Mouse (Mus musculus) cerebellum, adult 11-12 months (tissue): ENCODE results near the gene Gm20696.

Source experiments
- DNase-seq: peaks from one replicate; pipeline ENCODE4 v3.0.0; 2022

Gene Gm20696

GRCm38 (mm10) chr6:99314746-99315145 lies 351.9 kb downstream of the Gm20696 start:
- no peak for DNase-seq

DNA sequence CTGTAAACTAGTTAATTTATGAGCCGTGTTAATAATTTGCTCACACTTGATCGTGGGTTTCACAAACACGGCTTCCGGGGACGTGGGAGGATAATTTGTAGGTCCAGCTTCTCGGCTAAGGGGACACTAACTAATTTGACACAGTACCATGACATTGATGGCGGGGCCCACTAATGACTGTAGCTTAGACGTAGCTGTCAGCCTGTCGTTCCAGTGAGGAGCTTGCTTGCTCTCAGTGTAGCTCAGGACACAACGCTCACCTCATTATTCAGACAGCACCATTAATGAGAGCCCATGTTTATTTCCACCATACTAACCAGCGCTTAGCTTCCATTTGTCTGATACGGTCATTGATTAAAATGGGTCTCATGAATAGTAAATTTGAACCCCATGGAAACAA lies 356.1 kb downstream of the Gm20696 start:
- DNase-seq = no peak

- no peak for DNase-seq
Measured at GRCm38 (mm10) chr6:99310171-99310500, 356.5 kb downstream of the Gm20696 start.

- no peak for DNase-seq
Measured at GRCm38 (mm10) chr6:99309466-99310170, 357.0 kb downstream of the Gm20696 start.

DNA sequence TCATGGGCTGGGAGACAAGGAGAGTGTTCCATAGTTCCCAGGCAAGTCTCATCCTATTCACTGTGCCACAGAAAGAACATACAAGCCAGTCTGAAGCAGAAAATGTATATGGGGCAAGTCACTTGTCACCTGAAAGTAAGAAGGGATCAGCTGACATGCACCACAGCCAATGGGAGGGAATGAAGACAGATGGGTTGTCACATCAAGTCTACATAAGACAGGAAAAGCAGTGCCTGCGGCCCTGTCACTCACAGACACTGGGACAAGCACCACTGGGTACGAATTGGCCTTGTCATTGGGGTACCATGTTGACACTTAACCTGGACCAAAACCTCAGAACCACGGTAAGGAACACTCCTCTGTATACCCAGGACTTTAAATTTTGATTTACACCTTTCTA lies 360.8 kb downstream of the Gm20696 start:
- DNase-seq = no peak

- DNase-seq = no peak
Measured at GRCm38 (mm10) chr6:99305236-99305635, 361.4 kb downstream of the Gm20696 start.

- no peak for DNase-seq
Measured at GRCm38 (mm10) chr6:99302662-99303435, 363.7 kb downstream of the Gm20696 start.

- no peak for DNase-seq
Measured at GRCm38 (mm10) chr6:99301923-99302322, 364.7 kb downstream of the Gm20696 start.

DNA sequence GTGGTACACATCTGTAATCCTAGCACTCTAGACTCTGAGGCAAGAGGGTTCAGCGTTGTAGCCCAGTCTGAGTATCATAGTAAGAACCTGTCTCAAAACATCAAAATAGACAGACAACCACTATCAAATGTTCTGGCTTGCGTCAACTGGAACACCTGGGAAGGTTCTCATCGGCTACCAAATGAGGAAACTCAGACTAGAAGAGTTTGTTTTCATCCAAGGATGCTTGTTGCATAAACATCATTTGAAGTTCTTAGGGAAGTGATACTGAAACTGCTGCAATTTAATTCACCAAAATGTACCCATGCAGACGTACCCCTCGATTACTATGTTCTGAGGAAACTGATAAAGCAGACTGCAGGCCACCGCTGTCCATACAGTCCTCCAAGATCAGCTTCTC lies 366.4 kb downstream of the Gm20696 start:
- no peak for DNase-seq

- DNase-seq = no peak
Measured at GRCm38 (mm10) chr6:99299196-99299595, 367.4 kb downstream of the Gm20696 start.

- DNase-seq = no peak
Measured at GRCm38 (mm10) chr6:99297535-99297934, 369.1 kb downstream of the Gm20696 start.

DNA sequence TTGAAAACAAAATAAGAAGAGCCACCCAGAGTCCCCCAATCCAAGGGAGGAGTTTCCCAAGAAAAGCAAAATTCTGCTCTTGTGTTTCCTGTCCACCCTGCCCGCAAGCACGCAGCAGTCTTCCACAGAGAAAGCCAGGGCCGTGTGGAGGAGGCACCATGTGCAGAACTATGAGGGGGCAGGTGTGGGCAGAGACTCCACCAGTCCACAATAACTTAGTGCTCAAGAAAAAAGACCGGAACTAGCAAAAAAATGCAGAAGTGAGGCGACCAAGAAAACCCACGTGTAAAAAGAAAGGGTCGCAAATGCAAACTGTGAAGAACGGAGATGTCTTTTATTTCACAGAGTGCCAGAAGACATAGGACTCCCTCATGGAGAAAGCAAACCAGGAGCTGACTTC lies 371.1 kb downstream of the Gm20696 start:
- DNase-seq = no peak

GRCm38 (mm10) chr6:99289220-99289619 lies 377.4 kb downstream of the Gm20696 start:
- peak; percentile 25 for DNase-seq

DNA sequence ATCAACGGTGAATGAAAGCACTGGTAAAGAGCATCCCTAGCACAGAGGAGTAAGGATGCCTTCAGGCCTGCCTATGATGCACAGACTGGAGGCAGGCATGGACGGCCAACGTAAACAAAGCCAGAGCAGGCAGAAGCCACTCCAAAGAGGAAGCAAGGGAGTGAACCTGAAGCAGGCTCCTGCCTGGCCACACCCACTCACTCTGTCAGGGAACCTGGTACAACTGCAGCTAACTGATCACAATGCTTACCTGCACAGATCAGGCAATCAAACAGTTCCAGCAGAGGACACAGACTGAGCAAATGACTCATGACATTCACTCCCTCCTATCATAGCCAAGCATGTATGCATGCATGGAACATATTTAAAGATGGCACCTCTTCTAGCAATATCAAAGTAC lies 381.6 kb downstream of the Gm20696 start:
- DNase-seq = no peak

DNA sequence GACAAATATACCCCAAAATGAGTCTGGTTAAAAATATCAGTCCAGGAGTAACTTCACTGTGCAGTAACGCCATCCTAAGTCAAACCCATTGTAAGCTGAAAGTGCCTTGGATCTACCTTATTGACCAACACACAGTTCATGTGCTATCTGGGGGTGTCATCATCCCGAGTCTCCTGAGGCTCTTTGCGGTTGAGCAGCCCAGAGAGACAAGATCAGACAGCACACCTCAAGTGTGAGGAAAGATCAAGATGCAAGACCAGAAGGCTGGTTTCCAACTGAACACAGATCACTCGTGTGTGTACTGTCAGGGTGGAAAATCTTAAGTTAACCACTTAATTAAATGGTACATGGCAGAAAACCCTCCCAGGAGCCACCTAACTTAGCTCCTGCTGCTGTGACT lies 382.6 kb downstream of the Gm20696 start:
- no peak for DNase-seq

DNA sequence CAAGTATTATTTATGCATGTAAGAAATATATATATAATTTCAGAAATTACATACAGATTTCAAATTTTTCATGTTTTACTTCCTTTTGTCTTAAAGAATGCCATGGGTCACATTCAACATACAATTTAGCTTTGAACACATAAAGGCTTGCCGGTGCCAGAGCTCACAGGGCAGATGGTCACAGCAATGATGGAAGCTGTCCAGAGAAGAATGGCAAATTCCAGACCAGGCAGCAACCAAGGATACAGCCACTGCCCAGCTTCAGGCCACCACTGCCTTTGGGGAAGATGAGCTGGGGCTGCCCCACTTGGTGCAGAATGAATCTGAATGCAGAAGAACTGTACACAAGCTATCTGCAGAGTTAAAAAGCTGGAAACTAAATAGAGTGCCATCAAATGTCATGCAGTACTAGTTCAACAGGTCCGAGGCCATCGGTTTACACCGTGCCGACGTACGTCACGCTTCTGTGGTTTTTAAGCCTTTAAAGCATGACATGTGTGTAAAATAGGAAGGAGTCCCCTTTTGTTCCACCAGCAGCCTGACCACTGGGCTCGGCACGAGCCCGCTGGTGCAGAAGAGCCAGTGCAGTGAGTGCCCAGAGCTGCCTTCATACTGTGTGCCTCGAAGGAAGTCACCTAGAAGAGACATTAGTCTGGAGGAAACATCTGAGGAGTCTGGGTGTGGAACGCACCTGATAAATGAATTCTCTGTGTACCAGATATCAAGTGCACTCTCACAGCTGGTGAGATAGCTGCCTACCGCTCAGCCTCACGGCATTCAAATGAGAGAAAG lies 383.5 kb downstream of the Gm20696 start:
- no peak for DNase-seq

DNA sequence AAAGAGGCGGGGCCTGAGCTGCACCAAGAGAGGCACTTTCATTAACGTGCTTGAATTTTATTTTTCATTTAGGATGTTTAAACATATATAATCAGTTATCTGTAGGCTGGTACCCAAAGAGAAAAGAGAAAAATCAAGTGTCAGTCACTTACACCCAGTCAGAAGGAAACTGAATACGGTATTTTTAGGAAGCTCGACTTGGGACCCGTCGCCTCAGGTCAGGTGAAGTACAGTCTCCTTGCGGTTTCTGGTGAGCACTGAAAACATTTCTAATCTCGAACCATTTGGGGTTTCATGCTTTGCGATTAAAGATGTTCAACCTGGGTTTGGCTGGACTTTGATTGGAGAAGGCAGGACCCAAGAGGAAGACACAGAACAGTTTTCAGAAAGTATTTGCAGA lies 385.2 kb downstream of the Gm20696 start:
- no peak for DNase-seq

DNA sequence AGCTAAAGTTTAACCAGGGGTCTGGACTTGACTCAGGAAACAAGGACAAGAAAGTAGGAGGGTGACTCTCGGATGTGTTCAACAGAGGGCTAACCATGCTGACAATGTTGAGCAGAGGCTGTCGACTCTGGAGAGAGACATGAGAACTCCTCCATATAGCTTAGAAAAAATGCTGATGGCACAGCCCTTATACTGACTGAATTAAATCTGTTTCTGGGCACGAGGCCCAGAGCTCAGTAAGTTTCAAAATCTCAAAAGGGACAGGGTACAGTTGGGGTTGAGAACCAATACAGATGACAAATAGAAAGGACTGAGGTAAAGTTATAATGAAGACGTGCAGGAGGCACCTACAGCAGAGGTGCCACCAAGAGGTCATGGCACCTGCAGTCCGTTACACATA lies 386.0 kb downstream of the Gm20696 start:
- DNase-seq = no peak

- DNase-seq = no peak
Measured at GRCm38 (mm10) chr6:99277251-99277650, 389.3 kb downstream of the Gm20696 start.

GRCm38 (mm10) chr6:99276297-99276653 lies 390.3 kb downstream of the Gm20696 start:
- no peak for DNase-seq

DNA sequence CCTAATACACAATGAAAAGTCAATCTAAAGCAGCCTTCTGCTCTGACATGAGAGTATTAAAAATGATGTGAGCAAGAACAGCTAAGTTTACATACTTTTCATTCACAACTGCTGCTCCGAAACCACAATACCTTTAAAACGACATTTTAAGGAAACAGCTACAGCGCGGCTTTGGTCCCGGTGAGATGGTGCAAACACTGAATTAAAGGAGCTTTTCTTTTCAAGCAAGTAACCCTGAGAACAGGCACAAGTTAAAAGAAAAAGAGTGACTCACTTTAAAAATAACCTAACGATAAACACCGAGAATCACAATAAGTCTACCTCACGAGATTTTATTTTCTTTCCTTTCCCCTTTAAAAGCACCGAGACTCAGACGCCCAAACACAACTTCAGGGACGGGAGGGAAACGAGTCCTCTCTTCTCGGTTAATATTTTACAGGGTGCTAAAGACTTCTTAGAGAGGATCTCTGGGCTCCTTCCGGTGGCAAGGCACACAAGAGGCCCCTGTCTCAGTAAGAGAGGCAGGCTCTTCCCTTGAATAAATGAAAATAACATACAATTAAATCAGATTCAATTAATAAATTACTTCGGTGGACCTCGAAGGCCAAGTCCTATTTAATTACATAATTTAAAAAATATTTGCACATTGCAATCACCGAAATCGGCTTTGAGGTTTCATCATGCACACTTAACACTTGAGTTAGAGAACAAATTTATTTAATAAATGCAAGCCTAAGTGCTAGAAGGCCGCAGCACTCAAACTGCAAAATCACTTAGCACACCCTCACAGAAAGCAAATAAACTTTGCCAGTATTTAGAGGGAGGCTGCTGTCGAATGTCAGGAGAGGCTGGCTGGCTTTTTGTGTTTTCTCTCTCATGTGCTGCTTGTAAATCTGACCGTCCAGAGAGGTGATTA lies 391.0 kb downstream of the Gm20696 start:
- no peak for DNase-seq

DNA sequence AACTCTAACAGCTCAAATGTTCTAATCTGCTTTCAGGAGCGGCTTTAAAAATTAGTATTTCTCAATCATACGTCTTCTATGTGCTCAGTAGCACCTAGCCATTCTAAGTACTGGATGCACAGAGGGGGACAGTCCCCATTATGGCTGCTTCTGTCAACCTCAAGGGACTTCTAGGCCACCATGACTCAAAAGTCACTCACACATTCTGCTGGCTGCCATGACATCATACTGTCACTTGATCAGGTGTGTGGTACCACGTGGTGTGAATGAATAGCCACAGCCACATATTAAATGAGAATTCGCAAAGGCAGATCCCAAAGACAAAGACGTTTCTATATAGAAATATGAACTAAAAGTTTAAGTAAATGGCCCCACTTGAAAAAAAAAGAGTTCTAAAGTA lies 391.9 kb downstream of the Gm20696 start:
- DNase-seq = no peak

DNA sequence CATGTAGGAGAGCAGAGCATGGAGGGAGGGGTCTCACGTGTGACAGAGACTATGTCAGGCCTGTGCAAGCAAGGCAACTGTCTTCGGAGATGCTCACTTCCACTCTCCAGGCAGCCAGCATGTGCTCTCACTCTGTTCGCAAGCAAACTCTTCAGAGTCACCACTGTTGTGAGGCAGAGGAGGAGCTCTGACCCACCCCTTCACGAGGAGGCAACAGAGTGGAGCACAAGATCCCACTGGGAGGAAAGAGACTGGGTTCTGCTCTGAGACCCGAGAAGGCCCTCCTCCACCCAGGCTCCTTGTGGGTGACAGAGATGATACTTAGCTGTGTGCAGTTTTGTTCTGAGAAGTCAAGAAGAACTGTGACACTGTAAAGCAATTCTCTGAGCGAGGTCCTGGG lies 392.4 kb downstream of the Gm20696 start:
- DNase-seq = no peak
